Mouse (Mus musculus) retina, embryonic 14.5 days (tissue): ENCODE data around the gene Ssr2.
"Not testable (repeated sequence)": the region's sequence is repeated elsewhere in the genome, so short reads cannot be mapped to it uniquely, and the experiment has no call there.

Experiments
- DNase-seq: peaks from one replicate; pipeline ENCODE4 v3.0.0-alpha.2; 2015; ENCODE audit warnings: low spot score

The Ssr2 gene

GRCm38 (mm10) chr3:88563966-88564365 is 11.7 kb upstream of the Ssr2 start:
- no peak for DNase-seq

DNA sequence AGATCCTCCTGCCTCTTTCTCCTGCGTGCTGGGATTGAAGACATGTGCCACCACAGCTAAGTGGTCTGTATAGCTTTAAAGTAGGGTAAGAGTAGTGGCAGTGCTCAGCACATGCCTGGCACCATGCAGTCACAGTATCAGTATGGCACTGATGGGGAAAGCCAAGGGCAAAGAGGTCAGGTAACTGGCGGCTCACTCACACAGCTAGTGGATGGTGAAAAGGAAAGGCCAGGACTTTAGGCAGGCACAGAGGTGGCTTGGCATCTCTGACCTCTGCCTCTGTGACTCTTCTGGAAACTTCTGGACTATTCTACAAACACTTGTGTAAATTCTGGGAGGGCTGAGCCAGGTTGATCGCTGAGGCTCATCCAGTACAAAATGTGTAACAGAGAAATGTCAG is 9.6 kb upstream of the Ssr2 start:
- no peak for DNase-seq

DNA sequence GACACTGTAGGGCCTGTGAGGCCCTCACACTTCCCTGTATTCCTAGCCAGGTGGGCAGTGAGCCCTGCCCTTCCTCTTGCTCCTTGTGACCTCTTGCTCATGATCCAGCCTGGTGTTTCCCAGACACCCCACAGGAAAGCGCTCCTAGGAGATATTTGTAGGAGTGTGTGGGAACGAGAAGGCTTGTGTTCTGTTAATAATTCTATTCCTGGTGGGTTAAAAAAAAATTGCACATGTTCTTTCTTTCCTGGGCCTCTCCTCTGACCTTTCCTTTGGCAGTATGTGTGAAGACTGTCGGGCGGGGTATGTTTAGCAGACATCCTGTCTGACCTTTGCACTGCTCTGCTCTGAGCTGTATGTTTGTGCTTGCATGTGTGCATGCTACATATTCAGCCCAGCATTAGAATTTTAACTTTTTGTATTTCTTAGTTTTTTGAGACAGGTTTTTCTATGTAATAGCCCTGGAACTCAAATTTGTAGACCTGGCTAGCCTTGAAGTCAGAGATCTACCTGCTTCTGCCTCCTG is 9.1 kb upstream of the Ssr2 start:
- DNase-seq = no peak

DNA sequence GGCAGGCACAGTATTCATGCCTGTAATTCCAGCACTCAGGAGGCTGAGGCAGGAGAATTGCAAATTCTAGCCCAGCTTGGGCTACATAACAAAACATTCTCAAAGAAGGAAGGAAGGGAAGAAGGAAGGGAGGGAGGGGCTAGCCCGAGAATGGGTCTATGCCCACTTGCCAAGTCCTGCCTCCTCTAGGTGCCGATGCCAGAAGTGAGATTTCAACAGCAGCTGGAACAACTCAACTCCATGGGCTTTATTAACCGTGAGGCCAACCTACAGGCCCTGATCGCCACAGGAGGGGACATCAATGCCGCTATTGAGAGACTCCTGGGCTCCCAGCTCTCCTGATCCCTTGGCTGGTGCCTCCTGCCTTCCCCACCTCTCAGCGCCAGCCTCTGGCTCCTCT is 7.8 kb upstream of the Ssr2 start:
- no peak for DNase-seq

DNA sequence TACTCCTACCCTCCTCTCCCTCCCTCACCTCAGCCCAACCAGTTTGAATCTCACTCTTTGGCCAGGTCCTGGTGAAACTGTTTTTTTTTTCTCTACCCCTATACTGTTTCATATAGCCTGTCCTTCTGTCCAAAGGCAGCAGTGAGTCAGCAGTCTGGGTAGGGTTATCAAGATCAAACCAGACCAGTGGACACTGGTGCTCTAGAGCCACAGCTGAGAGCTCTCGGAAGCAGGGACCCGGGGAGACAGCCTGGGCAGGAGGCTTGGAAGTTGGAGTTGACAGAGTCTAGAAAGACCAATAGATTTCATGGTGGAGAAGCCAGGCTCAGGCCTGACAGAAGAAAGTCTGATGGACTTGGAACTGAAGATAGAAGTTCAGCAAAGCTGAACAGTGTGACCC is 7.1 kb upstream of the Ssr2 start:
- DNase-seq = no peak

GRCm38 (mm10) chr3:88569093-88569492 is 6.6 kb upstream of the Ssr2 start:
- no peak for DNase-seq

DNA sequence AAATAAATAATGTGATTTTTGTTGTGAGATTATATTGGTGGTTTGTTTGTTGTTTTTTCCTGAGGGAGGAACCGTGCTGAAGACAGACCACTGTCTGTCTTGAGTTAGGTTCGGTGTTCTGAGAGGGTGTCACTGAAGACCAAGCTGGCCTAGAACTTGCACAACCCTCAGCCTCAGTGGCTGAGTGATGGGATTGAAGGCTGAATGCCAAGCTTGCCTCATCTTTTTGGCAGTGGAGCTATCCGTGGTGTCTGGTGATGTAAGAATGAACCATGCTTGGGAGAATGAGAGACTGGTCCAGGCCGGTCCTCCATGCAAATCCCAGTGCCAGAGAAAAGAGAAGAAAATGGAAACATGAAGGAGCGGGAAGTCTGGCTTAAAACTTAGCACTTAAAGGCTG is 6.0 kb upstream of the Ssr2 start:
- DNase-seq = no peak

DNA sequence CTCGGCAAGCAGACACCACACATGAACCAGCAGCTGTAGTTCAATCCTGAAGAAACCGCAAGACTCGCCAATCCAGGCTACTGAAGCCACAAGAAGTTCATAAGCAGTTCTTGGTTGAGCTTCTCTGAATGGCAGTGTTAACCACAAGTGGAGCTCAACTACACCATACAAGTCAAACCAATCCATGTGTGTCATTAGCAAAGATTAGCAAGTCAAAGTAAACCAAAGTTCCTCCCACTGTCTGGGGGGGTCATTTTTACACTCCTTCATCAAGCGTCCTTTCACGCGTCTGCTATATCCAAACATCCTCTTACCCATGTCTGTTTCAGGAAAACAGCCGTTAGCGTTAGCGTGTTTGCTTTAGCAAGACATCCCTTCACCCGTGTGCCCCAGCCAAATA is 5.3 kb upstream of the Ssr2 start:
- no peak for DNase-seq

DNA sequence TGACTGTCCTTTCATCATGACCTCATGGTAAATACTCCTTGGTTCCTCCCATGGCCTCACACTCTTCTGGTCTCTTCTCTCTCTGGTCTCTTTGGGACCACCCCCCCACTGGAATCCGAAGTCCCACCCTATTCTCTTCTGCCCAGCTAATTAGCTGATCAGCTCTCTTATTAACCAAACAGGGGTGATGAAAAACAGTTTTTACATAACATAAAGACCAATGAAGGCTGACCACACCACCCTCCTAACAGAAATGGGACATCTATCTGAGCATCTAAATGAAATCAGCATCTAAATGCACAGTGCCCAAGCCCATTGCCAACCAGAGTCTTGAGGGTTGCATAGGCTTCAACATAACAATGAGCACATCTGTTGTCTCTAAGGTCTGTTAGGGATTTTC is 3.8 kb upstream of the Ssr2 start:
- no peak for DNase-seq

DNA sequence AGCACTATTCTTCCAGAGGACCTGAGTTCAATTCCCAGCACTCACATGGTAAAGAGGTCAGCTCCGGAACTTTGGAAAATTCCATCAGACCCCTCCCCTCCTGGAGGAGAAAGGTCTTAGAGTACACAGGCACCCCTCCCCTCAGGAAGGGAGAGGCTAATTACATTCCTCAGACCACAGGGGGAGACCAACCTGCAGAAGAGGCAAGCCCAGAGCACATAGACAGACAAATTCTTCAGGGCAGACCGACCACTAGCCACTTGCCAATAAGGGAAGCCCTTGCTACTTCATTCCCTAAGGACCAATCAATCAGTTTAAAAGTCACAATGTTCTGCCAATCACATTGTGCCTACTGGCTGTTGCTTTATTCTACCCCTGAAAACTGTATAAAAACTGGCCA is 2.8 kb upstream of the Ssr2 start:
- no peak for DNase-seq

DNA sequence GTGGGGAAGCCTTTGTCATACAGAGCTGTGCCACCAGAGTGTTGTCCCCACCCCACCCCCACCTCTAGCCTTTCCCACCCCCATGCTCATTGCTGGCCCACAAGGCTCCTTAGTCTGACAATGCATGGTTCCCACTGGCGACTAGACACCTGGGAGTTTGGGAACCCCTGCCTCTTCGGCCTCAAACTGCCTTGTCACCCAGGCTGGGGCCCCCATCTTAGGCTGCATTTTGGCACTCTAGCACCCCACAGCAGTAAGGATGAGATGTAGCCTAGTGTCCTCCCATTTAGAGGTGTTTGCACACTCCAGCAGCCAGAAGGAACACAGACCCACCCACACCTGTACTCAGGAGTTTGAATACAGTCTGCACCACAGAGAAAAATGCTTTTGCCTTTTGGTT is 1.9 kb upstream of the Ssr2 start:
- no peak for DNase-seq

GRCm38 (mm10) chr3:88577846-88578245 is 2.2 kb downstream of the Ssr2 start:
- not testable (repeated sequence) for DNase-seq

- no peak for DNase-seq
Measured at GRCm38 (mm10) chr3:88578498-88579424, 3.1 kb downstream of the Ssr2 start.

GRCm38 (mm10) chr3:88579454-88580117 is 3.9 kb downstream of the Ssr2 start:
- peak; percentile 86 for DNase-seq

DNA sequence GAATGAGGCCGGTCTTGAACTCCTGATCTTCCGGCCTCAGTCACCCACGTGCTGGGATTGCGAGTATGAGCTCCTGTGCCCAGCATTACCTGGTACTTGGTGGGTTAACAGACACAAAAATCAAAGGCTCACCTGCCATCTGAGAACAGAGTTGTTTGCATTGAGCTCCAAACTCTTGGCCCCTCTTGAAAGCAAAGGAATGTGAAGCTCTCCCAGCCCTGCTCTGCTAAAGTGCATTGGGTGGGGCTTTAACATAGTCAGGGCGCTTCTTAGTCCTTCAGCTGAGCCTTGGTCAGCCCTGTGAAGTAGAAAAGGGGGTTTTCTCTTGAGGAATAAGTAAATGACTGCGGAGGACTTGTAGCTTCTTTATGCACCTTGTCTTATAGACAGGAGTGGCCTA is 10.1 kb downstream of the Ssr2 start:
- DNase-seq = no peak

GRCm38 (mm10) chr3:88586640-88587039 is 11.0 kb downstream of the Ssr2 start:
- no peak for DNase-seq

DNA sequence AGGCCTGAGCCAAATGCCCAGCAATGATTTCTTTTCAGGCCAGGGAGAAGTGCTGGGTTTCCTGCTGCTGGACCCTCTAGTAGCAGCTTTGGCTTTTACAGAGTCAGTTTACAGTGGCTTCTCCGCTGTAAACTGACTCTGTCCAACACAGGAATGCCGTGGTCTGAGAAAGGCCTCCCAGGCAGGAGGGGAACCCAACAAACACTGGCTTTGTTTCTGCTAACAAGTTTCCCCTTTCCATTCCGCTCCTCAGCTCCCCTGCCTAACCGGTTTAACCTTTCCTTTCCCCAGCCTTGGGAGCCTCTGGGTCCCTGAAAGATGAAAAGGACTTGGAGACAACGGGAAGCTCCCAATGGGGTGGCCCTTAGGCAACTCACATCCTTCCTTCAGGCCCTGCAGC is 14.6 kb downstream of the Ssr2 start:
- DNase-seq = no peak

DNA sequence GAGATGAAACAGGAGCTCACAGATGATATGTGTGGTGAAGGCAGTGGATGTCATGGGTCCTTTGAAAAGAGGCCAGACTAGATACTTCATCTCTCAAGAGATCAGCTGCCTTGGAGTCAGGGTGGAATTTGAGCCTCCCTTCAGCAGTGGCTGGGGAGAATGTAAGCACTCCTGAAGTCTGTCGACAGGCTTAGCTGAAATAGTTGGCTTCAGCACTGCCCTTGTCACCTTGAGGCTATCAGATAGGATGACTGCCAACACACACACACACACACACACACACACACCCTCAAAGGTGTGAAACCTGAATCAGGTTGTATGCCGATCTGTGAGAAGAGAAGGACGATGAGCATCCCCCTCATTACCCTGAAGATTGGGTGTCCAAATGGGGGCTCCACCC is 15.4 kb downstream of the Ssr2 start:
- no peak for DNase-seq

GRCm38 (mm10) chr3:88591950-88592731 is 16.5 kb downstream of the Ssr2 start:
- peak; percentile 92 for DNase-seq

GRCm38 (mm10) chr3:88592942-88593576 is 17.4 kb downstream of the Ssr2 start:
- no peak for DNase-seq

- no peak for DNase-seq
Measured at GRCm38 (mm10) chr3:88593893-88594580, 18.4 kb downstream of the Ssr2 start.
